Mouse (Mus musculus) heart, embryonic 14.5 days (tissue): ENCODE results near the gene Aktip. TPM values are rescaled to one million over a fixed set of nuclear protein-coding genes. Genes with fewer than 3 reads are reported as not detected.

Experiments
- ATAC-seq: fragments of 200-750 bp; cut with Nextera tagmentation; 2 replicates; pipeline ENCODE4 v1.8.0; 2017; ENCODE audit warnings: low read depth, moderate TSS enrichment; ENCODE audit not compliant: insufficient number of reproducible peaks, insufficient read depth, low FRiP score
- H3K27ac ChIP-seq, 2 experiments: fragments of 200-500 bp in 1 of 2; fragments of 300-500 bp in 1 of 2; sonication (generic) in 1 of 2; replicated peaks in 1 of 2; 2 replicates each; pipeline ENCODE4 v1.5.1; 2012 to 2014; ENCODE audit warnings: low read depth in 2 of 2, low read length in 2 of 2, control low read depth in 1 of 2, mild to moderate bottlenecking in 1 of 2, mixed read lengths in 1 of 2; ENCODE audit not compliant: control insufficient read depth in 1 of 2, insufficient read depth in 1 of 2
- H3K27me3 ChIP-seq: fragments of 300-500 bp; sonication (generic); 2 replicates; pipeline ENCODE4 v1.6.1; 2014; ENCODE audit warnings: mild to moderate bottlenecking, low read length, control low read depth; ENCODE audit not compliant: control insufficient read depth, insufficient read depth
- H3K36me3 ChIP-seq: fragments of 300-500 bp; sonication (generic); 2 replicates; pipeline ENCODE4 v1.6.1; 2014; ENCODE audit warnings: mild to moderate bottlenecking, control low read depth, low read length, mixed read lengths; ENCODE audit not compliant: control insufficient read depth, insufficient read depth
- H3K4me1 ChIP-seq, 2 experiments: fragments of 200-500 bp in 1 of 2; fragments of 300-500 bp in 1 of 2; sonication (generic) in 1 of 2; 2 replicates each; pipeline ENCODE4 v1.6.1; 2012 to 2014; ENCODE audit warnings: low read length in 2 of 2, control low read depth in 1 of 2, mixed read lengths in 1 of 2; ENCODE audit not compliant: control insufficient read depth in 2 of 2, insufficient read depth in 2 of 2
- H3K4me2 ChIP-seq: fragments of 300-500 bp; sonication (generic); 2 replicates; pipeline ENCODE4 v1.6.1; 2014; ENCODE audit warnings: mild to moderate bottlenecking, low read length
- H3K4me3 ChIP-seq, 2 experiments: fragments of 200-500 bp in 1 of 2; fragments of 300-500 bp in 1 of 2; sonication (generic) in 1 of 2; 2 replicates each; pipeline ENCODE4 v1.5.1; 2012 to 2014; ENCODE audit warnings: low read length in 2 of 2, mild to moderate bottlenecking in 2 of 2, control low read depth in 1 of 2, low read depth in 1 of 2, moderate library complexity in 1 of 2; ENCODE audit not compliant: control insufficient read depth in 1 of 2, insufficient read depth in 1 of 2
- H3K9ac ChIP-seq: fragments of 300-500 bp; sonication (generic); 2 replicates; pipeline ENCODE4 v1.6.1; 2014; ENCODE audit warnings: mild to moderate bottlenecking, low read length
- H3K9me3 ChIP-seq: fragments of 300-500 bp; sonication (generic); 2 replicates; pipeline ENCODE4 v1.6.1; 2016; ENCODE audit warnings: low read length, control low read depth; ENCODE audit not compliant: control insufficient read depth
- WGBS: fragments of 180-500 bp; shearing (Covaris S2); extraction: QIAGEN DNeasy Blood & Tissue Kit; methylation state at CpG from one replicate; pipeline ENCODE4 v1.1.7; 2014; 5-methylcytosine and 5-hydroxymethylcytosine counted together
- polyA plus RNA-seq: library from polyadenylated mRNA; unstranded; fragments of >200 nt; fragmentation: Nextera tagmentation; extraction: Ambion mirVana; gene quantifications from 2 replicates; pipeline ENCODE4 v1.2.1, GENCODE M21; 2014

The Aktip gene
- 47.0 and 53.9 TPM in 2 replicates for polyA plus RNA-seq

DNA sequence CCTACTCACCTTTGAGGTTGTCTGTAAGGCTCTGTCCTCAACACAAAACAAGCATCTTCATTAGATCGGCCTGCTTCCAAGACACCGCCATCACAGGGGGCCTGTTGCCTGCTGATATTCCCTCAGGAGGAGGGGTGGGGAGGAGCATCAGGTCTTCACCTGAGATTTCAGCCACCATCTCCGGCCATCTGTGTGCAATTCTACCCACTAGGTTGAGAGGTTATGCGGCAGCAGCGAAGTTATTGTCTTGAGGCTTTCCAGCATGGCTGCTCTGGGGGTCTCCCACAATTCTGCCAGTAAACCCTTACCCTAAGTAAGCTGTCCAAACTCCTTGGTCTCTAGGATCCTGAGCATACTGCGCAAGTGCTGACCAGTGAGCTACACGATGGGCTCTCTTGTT, at the start of gene Aktip:
Gene Aktip (minus strand): TSS at position 101 of the 400 bp plus-strand sequence.
- peaks cover 7 to 9% of the 10 kb centered on the region in 2 experiments; a peak in 2 of 4 replicates for H3K4me1 ChIP-seq
- no peaks in the 10 kb centered on the region for H3K36me3 ChIP-seq
- H3K27ac ChIP-seq: no peak within 1 kb of the TSS
- H3K4me3 ChIP-seq: no peak within 1 kb of the TSS
- 90% methylated on average over 7 of the region's 7 CpGs for WGBS
- no peak for ATAC-seq
- no peaks in the 10 kb centered on the region for H3K27me3 ChIP-seq
- no peak within 1 kb of the TSS for H3K4me2 ChIP-seq
- H3K9me3 ChIP-seq: no peaks in the 10 kb centered on the region
- H3K9ac ChIP-seq: no peak within 1 kb of the TSS

DNA sequence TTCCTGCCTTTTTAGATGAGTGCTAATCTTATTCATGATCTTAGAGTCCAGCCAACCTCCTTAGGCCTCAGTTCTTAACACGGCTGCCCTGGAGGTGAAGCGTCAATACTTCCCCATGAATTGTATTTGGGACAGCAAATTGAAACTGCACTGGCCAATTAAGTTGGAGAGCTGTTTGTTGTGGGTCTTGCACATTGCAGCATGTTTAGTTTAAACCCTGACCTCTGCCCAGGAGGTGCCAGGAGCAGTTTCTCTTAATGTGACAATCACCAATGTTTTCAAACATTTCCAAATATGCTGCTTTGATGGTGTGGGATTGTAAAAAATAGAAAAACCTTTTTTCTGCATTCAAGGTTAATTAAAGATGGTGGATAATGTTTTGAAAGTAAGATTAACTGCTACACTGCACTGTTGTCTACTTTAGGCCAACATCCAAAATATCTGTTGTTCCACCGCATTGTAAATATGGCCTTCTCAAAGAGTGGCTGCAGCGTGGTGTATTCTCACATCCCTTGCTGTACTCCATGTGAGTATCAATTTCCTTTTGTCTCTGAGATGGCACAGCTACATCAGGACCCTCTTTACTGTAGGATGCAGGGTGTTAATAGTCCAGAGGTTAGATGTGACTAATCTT, 46.2 kb upstream of the Aktip start:
- 0 out of 2 replicates have a peak, but pooled peaks cover 8% of the 10 kb centered on the region for H3K36me3 ChIP-seq
- no peak overlapping the region for H3K4me3 ChIP-seq
- ATAC-seq: no peak
- no peaks in the 10 kb centered on the region for H3K9me3 ChIP-seq
- no peaks in the 10 kb centered on the region for H3K27me3 ChIP-seq
- H3K4me1 ChIP-seq: peaks cover 2 to 12% of the 10 kb centered on the region in 2 experiments; a peak in 3 of 4 replicates
- H3K27ac ChIP-seq: no peak overlapping the region
- no peak overlapping the region for H3K9ac ChIP-seq
- WGBS: 88% methylated on average over 4 of the region's 4 CpGs
- no peak overlapping the region for H3K4me2 ChIP-seq

DNA sequence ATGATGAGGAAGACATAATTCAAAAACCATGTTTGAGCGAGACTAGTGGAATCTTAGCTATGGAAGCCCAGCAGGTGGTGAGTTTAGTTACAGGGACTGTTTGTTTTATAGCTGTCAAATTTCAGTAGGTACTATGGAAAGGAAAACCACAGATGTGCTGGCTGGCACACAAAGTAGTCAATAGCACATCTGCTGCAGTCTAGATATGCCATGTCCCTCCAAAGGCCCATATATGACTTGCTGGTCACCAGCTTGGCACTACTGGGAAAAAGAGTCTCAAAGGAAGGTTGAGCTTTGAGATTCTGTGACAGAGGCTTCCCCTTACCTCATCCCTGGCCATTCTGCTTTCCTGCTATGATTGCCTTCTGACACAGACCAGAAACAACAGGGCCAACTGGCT, 42.9 kb upstream of the Aktip start:
- Histone ChIP-seq H3K9me3 (no peaks in the 10 kb centered on the region), H3K4me3 (no peak overlapping the region), H3K27ac (no peak overlapping the region), H3K4me1 (peaks cover 2 to 12% of the 10 kb centered on the region in 2 experiments; a peak in 3 of 4 replicates), H3K4me2 (no peak overlapping the region), H3K36me3 (0 out of 2 replicates have a peak, but pooled peaks cover 7% of the 10 kb centered on the region), H3K9ac (no peak overlapping the region), H3K27me3 (no peaks in the 10 kb centered on the region)
- ATAC-seq: no peak
- 80% methylated on average over 1 of the region's 1 CpGs for WGBS

GRCm38 (mm10) chr8:91241873-91242519, 42.2 kb upstream of the Aktip start:
- Histone ChIP-seq H3K9me3 (no peaks in the 10 kb centered on the region), H3K27me3 (no peaks in the 10 kb centered on the region), H3K4me3 (no peak overlapping the region), H3K27ac (no peak overlapping the region), H3K36me3 (0 out of 2 replicates have a peak, but pooled peaks cover 7% of the 10 kb centered on the region), H3K9ac (no peak overlapping the region), H3K4me2 (no peak overlapping the region), H3K4me1 (peaks cover 2 to 12% of the 10 kb centered on the region in 2 experiments; a peak in 3 of 4 replicates)
- WGBS: 48% methylated on average over 8 of the region's 8 CpGs
- ATAC-seq: no peak

GRCm38 (mm10) chr8:91241371-91241770, 41.6 kb upstream of the Aktip start:
- H3K27me3 ChIP-seq: no peaks in the 10 kb centered on the region
- H3K36me3 ChIP-seq: 0 out of 2 replicates have a peak, but pooled peaks cover 6% of the 10 kb centered on the region
- WGBS: 74% methylated on average over 5 of the region's 5 CpGs
- H3K4me1 ChIP-seq: peaks cover 2 to 12% of the 10 kb centered on the region in 2 experiments; a peak in 3 of 4 replicates
- no peaks in the 10 kb centered on the region for H3K9me3 ChIP-seq
- H3K9ac ChIP-seq: no peak overlapping the region
- H3K27ac ChIP-seq: no peak overlapping the region
- ATAC-seq: no peak
- H3K4me2 ChIP-seq: no peak overlapping the region
- no peak overlapping the region for H3K4me3 ChIP-seq

DNA sequence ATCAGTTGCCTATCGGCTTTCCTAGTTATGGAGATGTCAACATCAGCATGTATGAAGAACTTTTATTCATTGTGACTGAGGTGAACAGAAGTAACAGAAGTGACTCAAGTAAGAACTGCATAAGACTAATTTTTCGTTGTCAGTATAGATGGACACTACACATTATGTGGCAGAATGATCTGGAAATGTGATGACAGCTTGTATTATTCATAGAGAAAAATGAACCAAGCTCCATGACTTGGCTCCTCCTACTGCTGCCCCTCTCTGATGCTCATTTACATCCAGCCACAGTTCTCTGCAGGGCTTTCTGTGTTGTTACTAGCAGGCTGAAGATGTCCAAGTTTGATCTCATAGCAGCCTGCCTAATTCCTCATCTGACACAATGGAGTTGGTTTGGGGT, 37.4 kb upstream of the Aktip start:
- ATAC-seq: no peak
- Histone ChIP-seq H3K4me2 (no peak overlapping the region), H3K27me3 (no peaks in the 10 kb centered on the region), H3K27ac (no peak overlapping the region), H3K9me3 (no peaks in the 10 kb centered on the region), H3K9ac (no peak overlapping the region), H3K4me1 (peaks cover 2 to 5% of the 10 kb centered on the region in 2 experiments; a peak in 3 of 4 replicates), H3K36me3 (0 out of 2 replicates have a peak, but pooled peaks cover 8% of the 10 kb centered on the region), H3K4me3 (no peak overlapping the region)
- WGBS: 71% methylated on average over 2 of the region's 2 CpGs

- 88% methylated on average over 2 of the region's 2 CpGs for WGBS
- no peaks in the 10 kb centered on the region for H3K4me1 ChIP-seq
- no peak overlapping the region for H3K27ac ChIP-seq
- H3K36me3 ChIP-seq: peaks cover 8% of the 10 kb centered on the region; the same call in 1 of the 2 replicates
- no peak overlapping the region for H3K4me3 ChIP-seq
- no peaks in the 10 kb centered on the region for H3K27me3 ChIP-seq
- H3K9ac ChIP-seq: no peak overlapping the region
- no peaks in the 10 kb centered on the region for H3K9me3 ChIP-seq
- no peak overlapping the region for H3K4me2 ChIP-seq
- no peak for ATAC-seq
Observed at GRCm38 (mm10) chr8:91234097-91234496, 34.3 kb upstream of the Aktip start.
